Mouse (Mus musculus): ENCODE data around the gene Bad. TPM values are rescaled to one million over a fixed set of nuclear protein-coding genes. Genes with fewer than 3 reads are reported as not detected.

The Bad gene
- total RNA-seq, 2 experiments from 2014 or later: 13.4 to 43.1 TPM

DNA sequence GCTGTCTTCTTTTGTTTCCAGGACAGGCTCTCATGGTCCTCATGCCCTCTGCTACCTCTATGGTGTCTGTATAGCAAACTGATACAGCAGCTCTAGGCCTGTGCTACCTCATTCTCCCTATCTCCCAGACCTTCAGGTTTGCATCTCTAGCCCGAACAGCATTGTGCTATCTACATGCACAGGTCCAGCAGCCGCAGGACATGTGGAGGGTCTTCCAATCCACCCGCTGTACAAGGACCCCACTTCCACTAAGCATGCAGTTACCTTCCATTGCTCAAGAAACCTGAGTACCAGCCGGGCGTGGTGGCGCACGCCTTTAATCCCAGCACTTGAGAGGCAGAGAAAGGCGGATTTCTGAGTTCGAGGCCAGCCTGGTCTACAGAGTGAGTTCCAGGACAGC, 27.1 kb upstream of the Bad start:
- ATAC-seq (replicated peaks; ENCODE audit: poor library complexity): no peak

DNA sequence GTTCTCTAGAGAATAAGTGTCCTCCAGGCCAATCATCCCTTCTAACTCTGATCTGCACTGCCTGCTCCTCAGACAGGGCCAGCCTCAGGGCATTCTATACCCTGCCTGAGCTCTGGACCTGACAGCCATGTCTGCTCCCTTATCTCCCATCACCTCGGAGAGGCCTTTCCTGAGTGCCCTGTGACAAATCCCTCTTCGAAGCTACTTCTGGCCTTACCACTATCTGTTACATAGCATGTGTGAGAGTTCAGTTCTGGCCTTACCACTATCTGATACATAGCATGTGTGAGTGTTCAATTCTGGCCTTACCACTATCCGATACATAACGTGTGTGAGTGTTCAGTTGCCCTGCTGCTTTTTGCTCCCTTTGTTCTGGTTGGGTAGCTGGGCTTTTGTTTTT, 26.4 kb upstream of the Bad start:
- peak; percentile 66 for ATAC-seq (replicated peaks; ENCODE audit: poor library complexity)

DNA sequence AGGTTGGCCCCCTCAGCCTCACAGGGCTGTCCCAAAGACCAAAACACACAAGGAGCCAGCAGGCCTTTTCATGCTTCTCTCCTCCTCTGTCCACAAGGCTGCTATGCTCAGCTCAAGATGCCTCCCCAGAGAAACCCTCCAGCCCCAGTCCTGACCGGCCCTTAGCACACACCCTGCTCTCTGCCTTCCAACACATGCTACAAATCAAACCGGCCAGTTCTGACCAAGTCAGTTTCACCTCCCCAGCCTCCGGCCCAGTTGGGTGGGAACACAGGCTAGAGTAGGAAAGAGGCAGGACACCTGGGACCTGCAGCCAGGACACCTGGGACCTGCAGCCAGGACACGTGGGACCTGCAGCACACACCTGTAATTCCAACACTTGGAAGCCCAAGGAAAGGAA, 25.2 kb upstream of the Bad start:
- ATAC-seq (replicated peaks; ENCODE audit: poor library complexity): no peak

DNA sequence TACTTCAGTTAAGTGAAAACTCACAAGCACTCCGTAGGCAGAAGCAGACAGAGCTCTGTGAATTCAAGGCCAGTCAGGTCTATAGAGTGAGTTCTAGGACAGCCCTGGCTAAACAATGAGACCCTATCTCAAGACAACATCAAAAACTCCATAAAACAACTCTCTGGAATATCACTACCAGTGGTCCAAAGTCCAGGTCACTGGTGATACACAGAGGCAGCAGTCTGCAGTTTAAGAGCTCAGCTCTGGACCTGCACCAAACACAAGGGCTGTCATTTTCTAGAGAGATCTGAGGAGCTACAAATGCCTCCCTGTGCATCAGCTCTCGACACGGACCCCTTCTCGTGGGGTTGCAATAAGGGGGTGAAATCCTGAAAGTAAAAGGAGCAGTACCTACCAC, 23.3 kb upstream of the Bad start:
- ATAC-seq (replicated peaks; ENCODE audit: poor library complexity): no peak

DNA sequence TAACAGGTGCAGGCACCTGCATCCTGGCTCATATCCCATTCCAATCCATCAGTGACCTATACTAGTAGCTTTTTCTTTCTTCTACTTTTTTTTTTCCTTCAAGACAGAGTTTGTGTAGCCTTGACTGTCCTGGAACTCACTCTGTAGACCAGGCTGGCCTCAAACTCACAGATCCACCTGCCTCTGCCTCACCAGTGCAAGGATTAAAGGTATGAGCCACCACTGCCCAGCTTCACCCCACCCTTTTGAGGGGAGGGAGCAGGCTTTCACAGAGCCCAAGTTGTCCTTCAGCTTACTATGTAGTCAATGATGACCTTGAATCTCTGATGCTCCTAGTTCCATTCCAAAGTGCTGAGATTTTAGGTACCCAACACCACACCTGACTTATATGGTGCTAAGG, 22.2 kb upstream of the Bad start:
- ATAC-seq (replicated peaks; ENCODE audit: poor library complexity): no peak

DNA sequence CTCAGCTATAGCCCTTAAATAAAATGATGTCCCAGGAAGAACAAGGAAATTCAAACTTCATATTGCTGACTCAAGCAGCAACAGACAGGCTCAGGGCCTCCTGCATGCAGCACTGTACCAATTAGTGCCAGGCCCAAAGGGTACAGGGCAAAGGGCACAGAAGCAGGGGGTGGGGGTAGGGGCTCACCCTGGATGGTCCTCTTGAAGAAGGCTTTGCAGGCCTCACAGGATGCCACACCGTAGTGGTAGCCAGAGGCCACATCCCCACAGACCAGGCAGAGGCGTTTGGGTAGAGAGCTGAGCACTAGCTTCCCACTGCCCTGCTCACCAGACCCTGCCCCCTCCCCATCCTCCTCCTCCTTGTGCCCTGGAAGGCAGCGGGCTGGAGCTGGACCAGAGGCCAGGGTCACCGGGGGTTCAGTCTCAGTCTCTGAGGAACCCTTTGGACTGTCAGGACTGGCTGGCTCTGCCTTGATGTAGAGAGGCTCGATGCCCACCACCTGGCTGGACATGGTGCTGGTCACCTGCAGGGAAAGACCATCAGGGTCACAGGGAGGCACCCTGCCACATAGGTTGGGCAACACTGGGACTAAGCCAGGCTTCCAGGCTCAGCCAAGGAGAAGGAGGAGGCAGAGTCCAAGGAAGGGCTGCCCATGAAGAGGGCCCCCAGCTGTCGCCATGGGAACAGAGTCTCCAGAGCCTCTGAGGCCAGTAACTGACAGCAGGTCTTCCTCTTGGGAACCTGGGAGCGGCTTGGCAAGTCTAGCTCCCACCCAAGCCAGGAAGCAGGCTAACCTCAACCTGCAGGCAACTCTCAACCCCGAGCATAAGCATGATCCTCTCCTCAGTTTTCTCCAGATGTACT, 21.6 kb upstream of the Bad start:
- ATAC-seq (replicated peaks; ENCODE audit: poor library complexity): no peak

DNA sequence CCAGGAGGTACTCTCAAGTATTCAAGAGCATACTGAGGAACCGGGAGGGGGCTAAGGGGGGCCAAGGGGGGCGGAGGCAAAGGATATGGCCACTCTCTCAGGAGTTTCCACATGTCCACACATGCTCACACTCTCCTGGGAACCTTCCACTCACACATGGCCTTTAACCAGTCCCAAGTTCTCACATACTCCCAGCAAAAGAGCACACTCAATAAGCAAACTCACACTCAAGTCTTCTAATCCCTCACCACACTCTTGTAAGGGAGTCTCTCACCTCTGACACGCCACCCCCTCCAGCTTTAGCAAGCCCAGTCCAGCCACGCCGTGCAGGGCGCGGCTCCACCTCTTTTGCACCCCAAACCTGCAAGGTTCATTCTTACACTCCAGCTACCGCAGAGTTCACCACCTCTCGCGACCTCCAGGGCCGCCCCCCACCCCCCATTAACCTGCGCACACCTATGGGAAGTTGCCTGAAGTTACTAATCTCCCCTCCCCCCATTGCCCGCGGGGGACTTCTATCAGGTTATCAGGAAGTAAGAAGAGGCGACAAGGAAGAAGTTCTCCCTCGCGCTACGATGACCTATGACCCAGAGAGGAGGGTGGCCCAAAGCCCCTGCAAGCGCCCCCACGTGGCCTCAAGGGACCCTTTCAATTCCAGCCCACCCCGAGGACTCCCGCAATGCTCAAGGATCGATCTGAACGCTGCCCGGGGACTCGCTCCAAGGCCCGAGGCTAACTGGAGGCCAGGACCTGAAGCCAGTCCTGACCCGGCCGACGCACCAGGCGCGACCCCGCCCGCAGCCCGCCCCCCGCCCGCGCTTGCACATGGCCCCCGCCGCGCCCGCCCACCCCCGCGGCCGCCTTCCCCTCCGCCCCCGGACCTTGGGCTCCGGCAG, 20.7 kb upstream of the Bad start:
- ATAC-seq (replicated peaks; ENCODE audit: poor library complexity): no peak

DNA sequence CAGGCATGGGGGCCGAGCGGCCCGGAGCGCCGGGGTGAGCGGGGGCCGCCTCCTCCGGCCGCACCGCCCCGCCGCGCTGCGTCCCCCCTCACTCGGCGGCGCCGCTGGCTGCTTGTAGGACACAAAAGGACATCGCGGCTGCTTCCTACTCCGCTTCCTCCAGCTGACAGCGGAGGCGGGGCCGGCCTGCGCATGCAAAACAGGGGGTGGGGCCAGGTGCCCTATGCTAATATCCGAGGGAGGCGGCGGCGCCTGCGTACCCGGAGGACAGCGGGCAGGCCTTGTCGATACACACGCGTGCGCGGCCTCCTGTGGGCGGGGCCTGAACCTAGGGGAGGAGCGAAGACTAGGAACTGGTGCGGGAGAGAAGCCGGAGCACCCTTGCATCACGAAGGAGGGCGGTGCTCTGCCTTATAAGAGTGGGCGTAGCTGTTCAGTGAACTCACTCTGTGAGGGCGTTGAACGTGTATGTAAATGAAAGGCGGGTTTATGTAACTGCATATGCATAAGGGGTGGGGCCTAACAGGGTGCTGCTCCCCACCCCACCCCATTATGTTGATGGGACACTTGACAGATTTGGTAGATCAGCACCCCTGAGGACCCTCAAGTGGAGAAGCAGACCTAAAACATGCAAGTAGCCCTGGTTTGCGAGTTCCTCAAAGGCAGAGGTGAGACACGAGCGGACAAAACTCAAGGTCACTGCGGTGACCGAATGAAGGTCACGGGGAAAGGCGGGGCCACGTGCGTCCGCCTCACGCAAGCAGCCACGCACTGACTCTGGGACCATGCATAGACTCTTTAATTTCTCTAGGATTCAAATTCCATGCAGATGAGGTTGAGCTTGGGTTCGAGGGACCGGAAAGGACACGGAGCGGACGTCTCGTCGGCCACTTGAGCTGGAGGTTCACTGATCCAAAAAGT, 19.8 kb upstream of the Bad start, which contains the start of gene Esrra:
Gene Esrra (minus strand): TSS at position 167 of the 921 bp plus-strand sequence.
- ATAC-seq (replicated peaks; ENCODE audit: poor library complexity): peak; percentile 86

DNA sequence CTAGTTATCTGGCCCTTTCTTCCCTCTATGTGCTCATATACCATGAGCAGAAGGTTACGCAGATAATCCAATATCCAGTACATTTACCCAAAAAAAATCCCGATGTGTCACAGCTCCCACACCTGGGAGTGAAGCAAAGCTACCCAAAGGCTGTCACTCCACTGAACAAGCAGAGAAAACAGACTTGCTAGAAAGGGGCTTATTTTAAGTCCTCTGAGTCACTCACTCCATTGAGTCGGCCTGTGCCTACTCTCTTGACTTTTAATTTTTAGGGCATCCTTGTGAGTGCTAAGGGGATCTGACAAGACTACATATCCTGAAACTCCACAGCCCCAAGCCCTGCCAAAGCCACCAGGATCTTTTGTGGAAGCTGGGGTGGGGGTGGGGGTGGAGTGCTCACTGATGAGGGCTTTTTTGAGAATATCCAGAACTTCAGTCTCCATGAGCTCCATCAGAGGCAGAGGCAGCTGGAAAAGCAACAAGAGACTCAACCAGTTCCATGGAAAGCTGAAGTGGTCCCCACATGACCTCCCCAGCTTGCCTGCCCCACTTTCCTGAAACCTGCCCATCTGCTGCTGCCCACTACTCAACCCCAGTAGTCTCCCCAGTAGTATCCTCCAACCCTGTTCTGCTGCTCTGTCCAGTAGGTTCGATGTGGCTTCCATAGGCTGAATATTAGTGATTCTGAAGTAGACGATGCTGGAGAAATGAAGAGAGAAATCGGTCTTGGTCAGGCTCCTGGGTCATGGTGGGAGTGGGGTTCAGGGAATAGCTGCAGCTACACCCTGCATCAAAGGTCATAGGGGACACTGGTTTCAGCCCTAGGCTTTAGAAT, 18.5 kb upstream of the Bad start:
- ATAC-seq (replicated peaks; ENCODE audit: poor library complexity): no peak

DNA sequence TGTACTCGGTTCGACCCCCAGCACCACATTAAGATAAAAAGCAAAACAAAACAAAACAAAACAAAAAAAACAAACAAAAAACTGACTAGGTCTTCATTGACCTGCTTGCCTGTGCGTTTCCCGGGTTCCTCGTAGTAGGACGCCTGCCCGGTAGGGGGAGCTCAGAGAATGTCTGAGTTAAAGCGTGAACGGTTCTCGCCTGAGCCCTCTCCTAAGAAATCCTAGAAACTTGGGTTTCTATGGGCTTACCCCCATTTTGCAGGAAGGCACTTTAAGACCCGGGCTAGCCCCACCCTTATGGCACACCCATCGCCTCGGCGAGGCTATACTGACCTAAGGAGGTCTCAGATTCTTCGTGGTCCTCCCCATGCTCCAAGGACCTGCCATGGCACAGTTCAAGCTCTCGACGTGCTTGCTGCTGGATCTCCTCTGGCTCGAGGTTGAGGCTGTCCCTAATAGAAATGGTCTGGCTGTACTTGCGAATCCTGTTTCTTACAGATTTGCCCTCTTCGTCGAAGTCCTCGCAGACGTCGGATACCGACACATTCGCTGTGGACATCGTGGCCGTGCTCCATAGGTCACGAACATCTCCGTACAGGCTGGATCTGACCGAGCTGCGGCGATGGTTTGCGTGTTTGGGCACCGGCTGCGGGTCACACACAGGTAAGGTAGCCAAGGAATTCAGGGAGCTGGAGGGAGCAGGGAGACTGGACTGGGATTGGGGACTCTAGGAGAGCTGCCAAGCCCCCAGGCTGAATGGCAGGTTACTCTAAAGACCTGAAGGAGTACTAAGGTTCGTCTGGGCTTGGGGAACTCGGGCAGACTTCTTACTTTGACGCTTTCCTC, 17.0 kb upstream of the Bad start:
- ATAC-seq (replicated peaks; ENCODE audit: poor library complexity): peak; percentile 18; the same call in 1 of the 2 replicates

DNA sequence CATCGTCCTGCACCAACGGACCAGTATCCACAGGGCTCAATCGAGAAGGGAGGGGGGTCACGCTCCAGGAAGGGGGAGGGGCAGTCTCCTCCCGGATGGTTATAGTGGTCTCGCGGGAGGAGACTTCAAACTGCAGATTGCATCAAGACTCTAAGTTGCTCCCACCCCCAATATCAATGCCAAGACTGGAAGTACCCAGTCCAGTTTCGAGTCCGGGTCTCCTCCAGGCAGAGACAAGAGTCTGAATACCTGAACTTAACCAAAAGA, 16.4 kb upstream of the Bad start, which contains the start of gene Catsperz:
Gene Catsperz (minus strand): TSS at position 74 of the 267 bp plus-strand sequence.
- no peak for ATAC-seq (replicated peaks; ENCODE audit: poor library complexity)

DNA sequence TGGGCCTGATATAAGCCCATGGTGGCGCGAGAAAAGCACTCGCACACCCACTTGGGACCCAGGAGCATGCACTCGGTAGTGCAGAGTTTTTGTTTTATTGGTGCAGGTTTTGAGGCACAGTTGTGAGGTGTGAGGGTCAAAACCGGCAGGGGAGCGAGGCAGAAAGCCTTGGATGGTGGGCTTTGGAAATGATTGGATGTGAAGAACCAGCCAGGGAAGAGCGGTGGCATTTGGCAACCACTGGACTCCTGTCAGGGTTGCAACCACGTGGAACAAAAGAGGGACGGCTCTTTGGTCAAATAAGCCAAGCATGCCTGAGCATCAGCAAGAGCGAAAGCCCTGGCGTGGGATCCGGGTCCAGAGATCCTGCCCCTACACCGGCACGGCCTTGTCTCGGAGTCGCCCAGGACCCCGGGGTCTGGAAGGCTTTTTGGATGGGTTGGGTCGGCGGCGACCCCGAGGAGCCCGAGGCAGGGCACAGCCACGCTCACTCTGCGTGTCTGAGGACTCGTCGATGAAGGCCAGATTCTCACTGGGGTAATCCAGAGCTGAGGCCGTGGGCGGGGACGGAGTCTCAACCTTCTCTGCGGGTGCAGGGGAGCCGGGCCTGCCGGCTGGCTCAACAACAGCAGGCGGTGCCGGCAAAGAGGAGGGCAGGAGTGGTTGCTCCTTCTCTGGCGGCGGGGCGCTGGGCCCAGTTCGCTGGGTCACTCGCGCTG, 15.9 kb upstream of the Bad start:
- no peak for ATAC-seq (replicated peaks; ENCODE audit: poor library complexity)

DNA sequence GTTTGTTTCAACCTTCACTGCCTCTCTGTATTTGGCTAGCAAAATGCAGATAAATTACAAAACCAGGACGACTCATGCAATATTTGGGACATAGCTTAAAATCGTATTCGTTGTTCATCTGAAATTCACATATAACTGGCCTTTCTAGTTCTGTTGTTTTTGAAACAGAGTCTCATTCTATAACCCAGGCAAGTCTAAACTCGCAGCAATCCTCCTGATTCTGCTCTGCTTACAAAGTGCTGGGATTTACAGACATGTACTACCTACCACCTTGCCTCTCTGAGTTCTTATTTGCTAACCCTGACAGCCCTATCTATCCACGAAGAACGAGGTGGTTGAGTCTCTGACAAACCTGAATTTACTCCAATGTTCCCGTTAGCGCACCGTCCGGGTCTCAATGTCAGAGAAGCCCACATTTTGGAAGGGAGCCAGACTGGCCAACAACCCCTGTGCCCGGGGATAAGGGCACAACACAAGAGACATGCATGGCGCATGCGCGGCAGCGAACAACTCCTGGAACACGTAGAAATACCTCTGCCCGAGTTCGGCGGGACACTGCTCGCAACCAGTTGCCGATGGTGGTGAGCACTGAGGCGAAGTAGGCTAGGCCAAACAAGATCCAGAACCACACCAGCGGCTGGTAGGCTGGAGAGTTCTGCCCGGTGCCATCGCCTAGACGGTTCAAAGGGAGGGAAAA, 15.0 kb upstream of the Bad start:
- ATAC-seq (replicated peaks; ENCODE audit: poor library complexity): no peak

DNA sequence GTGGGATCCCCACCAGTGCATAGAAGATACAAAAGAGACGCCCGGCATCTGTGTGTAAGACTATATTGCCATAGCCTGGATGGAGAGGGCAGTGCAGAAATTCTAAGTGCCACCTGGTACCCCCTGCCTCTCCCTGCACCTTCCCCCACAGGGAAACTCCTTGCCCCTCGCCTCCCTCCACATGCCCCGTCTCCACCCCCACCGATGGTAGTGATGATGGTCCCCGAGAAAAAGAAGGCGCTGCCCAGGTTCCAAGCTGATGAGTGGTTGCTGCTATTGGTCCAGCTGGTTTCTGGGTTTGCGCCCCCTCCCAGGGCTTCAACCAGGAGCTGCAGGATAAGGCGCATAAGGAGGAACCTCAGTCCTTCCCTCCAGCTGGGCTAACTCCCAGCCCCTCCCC, 13.6 kb upstream of the Bad start:
- ATAC-seq (replicated peaks; ENCODE audit: poor library complexity): no peak

DNA sequence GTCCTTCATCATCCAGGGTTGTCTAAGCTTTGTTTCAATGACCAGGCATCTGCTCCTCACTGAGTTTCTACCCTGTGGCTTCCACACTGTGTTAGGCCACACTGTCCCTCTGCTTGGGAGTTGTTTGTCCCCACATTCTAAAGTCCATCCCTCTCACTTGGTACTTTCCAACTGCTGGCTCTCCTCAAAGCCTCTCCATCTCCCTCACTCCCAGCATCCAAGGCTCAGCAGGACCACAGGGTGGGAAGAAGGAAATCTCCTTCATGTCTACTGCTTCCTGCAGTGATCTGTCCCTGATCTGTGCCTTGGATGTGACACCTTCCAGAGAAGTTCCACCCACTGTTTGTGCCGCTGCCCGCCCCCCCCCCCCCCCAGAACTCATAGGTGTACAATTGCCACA, 10.7 kb upstream of the Bad start:
- ATAC-seq (replicated peaks; ENCODE audit: poor library complexity): no peak

DNA sequence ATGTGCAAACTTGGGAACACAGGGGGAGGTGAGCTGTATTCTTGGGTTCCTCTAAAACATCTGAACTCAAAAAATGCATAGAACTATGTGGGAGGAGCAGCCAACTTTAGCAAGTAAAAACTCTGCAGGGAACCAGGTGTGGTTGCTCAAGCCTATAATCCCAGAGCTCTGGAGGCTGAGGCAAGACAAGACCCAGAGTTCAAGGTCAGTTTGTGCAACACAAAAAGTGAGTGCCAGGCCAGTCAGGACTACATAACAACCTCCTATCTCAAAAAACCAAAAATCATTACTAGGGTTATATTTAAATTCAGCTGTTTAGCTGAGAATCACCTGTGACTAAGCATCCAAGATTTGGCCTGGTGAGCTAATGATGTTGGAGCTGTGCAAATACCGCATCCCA, 9.6 kb upstream of the Bad start:
- ATAC-seq (replicated peaks; ENCODE audit: poor library complexity): no peak

DNA sequence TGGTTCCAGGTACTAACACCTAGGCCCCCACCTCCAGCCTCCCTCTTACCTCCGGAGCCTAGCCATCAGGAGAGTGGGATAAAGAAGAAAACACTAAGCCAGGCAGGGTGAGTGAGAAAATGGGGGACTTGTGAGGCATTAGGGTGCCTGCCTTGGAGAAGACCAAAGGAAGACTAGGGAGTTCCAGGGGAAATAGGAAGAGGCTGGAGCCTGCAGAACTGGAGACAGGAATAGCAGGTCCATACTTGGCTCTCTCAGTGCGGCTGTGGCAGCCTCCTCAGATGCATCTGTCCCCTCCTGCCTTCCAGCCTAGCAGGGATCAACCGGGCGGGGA, 8.6 kb upstream of the Bad start:
- no peak for ATAC-seq (replicated peaks; ENCODE audit: poor library complexity)

All from megakaryocyte progenitor cell, adult 5-6 weeks (primary cell).